Mouse (Mus musculus): ENCODE results near the gene Tiam2.
A peak's percentile ranks its signal among the peaks of the same experiment; 100 is the strongest.

Gene Tiam2

GRCm38 (mm10) chr17:3505711-3506110, 179.3 kb downstream of the Tiam2 start:
- DNase-seq = no peak

DNA sequence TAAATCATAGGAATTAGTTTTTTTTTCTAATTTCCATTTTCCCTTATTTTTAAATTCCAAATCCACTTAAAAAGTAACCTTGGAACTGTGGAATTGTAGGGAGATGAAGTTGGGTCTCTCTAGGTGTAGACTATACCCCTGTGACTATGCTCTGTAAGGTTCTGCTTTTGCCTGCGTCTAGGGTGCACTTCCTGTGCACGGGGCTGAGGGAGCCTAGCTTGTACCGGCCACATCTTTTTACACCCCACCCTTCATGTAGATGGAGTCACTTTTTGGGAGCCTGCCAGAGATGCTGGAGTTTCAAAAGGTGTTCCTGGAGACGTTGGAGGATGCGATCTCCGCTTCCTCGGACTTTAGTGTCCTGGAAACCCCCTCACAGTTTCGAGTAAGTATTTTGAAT, 180.1 kb downstream of the Tiam2 start:
- no peak for DNase-seq

DNA sequence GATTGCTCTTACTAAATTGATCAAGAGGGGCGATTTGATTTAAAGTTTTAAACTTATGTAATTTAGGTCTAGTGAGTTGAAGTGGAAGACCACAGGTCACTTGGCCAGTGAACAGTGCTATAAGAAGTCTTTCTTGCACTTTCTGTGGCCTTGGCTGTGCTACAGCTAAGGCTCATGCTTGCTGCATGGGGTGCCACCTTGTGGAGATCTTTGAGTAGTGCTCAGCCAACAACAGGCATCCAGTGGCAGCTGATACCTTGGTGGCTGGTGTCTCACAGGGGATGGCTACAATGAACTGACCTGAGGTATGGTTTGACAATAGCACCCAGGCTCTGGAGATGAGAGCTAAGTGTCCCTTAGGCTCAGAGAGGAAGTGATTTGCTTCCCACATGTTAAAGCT, 183.5 kb downstream of the Tiam2 start:
- DNase-seq = peak; percentile 36 to 46

DNA sequence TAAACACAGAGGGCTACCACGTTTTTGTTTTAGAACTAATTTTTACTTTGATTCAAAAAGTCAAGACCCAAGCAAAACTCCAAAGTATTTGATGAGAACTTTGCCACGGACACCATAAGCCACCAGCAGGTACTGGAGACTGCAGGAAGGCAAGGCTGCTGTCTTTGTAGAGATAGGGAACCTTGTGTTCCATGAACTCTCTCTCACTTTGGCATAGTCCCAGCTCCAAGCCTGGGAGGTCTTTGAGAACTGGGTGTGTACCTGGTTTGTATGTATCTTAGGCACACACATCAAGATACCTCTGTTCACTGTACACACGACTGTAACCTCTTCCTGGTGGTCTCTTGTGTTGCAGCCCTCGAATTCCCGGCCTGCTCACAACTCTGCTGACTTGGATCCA, 187.9 kb downstream of the Tiam2 start:
- DNase-seq = no peak

DNA sequence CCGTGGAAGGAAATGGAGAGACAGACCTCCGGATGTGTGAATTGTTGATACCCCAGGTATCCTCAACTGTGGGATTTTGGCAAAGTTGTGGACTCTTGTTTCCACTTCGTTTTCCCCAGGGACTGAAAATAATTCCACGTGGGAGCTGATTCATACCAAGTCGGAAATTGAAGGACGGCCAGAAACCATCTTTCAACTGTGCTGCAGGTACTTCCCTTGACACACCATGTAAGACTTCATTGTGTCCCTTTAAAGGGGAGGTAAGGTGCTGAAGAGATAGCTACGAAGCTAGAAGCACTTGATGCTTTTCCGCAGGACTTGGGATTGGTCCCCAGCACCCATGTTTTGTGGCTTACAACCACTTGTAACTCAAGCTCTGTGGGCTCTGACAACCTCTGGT, 189.5 kb downstream of the Tiam2 start:
- DNase-seq = no peak

GRCm38 (mm10) chr17:3516406-3516805, 190.0 kb downstream of the Tiam2 start:
- DNase-seq = no peak

GRCm38 (mm10) chr17:3520344-3520743, 194.0 kb downstream of the Tiam2 start:
- no peak for DNase-seq

GRCm38 (mm10) chr17:3527841-3528471, 201.6 kb downstream of the Tiam2 start:
- no peak for DNase-seq

DNA sequence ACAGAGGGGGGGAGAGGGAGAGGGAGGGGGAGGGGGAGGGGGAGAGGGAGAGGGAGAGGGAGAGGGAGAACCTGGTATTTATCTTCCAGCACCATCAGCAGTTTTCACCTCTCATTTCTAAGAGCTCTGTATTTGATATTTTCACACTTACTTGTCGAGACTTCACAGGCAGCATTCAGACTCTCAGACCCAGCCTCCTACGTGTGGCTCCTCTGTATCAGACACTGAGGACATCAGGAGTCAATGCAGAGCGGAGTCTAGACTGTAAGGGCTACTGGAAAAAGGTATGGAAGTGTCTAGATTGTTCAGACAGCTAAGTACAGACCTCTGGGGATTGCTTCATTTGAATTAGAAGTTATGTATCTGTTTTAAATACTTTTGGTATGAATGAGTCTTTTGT, 203.2 kb downstream of the Tiam2 start:
- no peak for DNase-seq

GRCm38 (mm10) chr17:3530549-3530948, 204.2 kb downstream of the Tiam2 start:
- DNase-seq = no peak

DNA sequence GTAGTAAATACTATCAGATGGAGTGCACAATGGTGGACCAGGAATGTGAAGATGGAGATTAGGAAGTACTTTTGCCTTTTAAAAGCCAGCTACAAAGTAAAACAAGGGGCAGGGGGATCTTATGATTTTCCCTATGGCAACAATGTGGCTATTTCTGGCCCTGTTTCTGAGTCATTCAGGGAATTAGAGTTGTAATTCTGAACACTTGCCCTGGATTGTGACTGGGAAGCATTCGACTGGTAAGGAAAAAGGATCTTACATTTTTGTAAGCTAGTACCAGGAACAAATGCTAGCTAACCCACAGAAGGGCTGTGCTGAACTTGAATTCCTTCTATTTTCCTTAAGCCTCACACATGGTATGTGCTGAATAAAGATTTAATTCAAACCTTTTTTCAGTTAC, 205.3 kb downstream of the Tiam2 start:
- no peak for DNase-seq

DNA sequence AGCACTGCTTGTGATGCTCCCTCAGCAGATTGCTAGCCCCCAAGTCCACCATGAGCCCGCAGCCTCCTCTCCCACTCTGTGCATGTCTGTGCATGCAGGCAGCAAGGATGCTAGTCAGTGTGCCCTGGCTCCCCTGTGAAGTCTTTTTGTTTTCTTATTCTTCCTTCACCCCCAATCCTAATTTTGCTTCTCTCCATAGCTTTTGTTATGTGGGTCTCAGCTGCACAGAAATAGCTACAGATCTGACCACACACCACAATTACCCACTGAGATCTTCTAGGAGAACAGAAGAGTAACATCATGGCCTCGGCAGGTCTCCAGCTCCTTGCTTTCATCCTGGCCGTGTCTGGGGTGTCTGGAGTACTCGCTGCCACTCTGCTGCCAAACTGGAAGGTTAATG, 205.9 kb downstream of the Tiam2 start, which contains the start of gene Cldn20:
Cldn20 (plus strand) TSS at position 301 of the 400 bp plus-strand sequence.
- DNase-seq = no peak

DNA sequence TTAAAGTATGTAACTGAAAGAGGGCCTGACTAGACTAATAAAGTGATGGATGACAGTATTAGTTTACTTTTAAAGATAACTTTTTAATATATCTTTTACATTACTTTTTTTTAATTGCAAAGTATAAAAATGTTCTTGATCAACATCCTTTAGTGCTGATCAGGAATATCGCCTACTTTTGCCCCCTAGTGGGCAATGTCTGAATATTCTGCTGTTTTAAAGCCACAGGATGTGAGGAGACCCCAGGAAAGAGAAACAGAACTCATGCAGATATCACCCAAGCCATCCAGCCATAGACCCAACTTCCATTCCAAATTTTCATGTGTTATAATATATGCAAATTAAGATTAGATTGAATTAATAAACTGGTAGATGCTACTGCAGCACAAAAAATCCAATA, 207.1 kb downstream of the Tiam2 start:
- DNase-seq = peak; percentile 9 to 24

DNA sequence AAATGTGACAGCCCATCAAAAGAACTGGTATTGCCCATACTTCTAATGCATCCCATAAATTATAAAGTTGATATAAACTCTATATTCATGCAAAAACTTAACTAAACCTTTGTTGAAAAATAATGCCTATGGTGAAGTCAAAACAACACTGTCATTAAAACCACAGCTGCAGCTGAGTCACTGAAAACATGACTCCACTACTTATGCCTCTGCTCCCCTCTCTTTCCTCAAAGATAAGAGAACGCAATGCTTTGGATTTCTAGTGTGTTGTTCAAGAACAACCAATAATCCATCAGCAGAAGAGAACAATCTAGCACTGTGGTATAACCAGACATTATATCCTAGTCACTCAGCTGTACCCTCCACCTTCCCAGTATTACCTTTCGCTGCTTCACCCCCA, 213.9 kb downstream of the Tiam2 start:
- DNase-seq = no peak

DNA sequence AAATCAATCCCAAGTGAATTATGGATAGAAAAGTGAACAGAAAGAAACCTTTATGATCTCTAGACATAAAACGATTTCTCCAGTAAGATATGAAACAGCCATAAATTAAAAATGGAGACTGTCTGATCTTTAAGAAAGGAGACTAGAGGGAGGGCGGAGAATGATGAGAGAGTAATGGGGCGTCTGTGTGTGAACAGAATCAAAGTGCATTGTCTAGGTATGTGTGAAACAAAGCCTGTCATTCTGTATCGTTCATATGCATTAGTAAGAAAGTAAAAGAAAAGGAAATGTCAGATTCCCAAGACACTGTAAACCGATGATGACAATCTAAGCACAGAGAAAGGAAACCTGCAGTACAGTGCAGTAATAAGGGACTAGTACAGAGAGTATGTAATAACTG, 214.7 kb downstream of the Tiam2 start:
- no peak for DNase-seq

DNA sequence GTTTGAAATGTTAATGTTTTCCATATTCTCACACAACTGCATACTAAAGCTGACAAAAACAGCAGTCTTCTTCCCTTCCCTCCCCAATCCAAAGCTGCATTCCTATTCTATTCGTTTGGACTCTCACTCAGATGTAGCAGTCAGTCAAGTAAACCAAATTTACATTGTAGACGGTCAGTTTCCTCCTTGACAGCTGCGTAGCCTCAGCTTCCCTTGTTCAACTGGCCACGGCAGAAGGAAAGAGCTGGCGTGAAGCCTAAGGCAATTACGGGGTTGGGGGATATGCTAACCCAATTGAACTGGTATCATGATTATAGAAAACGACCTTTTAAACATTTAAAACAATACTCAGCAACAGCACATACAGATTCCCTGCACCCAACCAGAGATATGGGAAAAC, 221.4 kb downstream of the Tiam2 start:
- DNase-seq = no peak

DNA sequence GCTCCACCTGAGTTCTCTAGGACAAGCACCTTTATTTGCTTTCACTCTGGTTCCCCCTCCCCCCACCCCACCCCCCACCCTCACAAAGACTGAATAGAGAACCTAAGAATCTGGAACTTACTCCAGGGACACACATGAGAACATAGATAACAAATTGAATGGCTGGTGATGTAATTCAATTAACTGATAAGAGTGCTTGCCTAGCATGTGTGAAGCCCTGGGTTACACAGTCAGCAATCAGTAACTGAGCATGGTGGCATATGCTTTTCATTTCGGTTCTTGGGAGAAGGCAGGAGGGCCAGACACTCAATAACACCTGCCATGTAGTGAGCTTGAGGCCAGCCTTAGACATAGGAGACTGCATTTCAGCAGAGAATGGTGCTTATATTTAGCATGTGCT, 229.9 kb downstream of the Tiam2 start:
- no peak for DNase-seq

- DNase-seq = peak; percentile 96
These were observed 231.2 kb downstream of the Tiam2 start, which contains the start of gene Tfb1m for GRCm38 (mm10) chr17:3557331-3558311. Gene Tfb1m (minus strand): TSS chr17:3557781.

GRCm38 (mm10) chr17:3558356-3558870, 232.0 kb downstream of the Tiam2 start:
- DNase-seq = no peak

DNA sequence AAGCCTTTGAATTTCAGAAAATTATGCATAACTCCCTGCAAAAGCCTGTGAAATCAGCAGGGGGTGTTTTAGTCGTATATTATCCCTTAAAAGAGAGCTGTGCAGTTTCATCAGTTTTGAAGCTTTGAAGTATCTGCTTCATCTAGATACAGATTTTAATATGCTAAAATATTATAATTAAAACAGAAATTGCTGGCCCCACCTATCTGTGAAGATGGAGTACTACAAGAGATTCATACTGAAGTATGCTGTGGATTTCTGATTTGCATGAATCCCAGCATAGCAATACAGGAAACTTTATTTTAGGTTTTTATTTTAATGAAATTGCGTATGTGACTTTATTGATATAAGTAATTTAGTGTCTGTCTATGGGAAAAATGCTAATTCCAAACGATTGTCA, 234.2 kb downstream of the Tiam2 start:
- peak in 1 of 2 experiments; percentile 11 for DNase-seq

DNA sequence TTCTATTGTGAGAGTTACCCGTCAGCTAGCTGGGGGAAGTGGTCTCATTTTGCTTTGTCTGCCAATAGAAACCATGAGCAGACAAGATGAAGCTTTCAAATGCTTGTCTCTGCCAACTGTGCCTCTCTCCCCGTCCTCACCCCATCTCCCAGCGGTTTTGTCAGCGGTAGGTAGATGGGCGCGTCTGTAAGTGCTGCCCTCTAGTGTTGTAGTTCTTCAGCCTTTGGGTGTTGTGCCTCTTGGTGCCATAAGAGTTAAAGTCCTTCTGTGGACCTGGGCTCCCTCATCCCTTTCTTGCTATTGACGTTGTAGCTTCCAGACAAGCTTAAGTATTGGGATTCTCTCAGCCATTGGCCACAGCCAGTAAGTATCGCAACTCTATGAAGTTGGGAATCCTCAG, 236.0 kb downstream of the Tiam2 start:
- DNase-seq = peak; percentile 25 to 26

- DNase-seq = peak; percentile 48 to 51
These were observed 244.5 kb downstream of the Tiam2 start for GRCm38 (mm10) chr17:3570876-3571275.

Data from B cell, adult 2 months (primary cell).